ENCODE assay signal across 26 mouse cellular contexts in genomic region chr8:70410281-70410680, GRCm38 (mm10). TPM values are rescaled to one million over a fixed set of nuclear protein-coding genes. Genes with fewer than 3 reads are reported as not detected.
DNase-seq lines count a peak whose midpoint lies in the region; ATAC-seq and TF ChIP-seq lines count a peak whose summit lies in the region.
"Had no signal": no experiment of that assay in that cellular context is flagged by ENCODE, and none has a peak within 500 bp of the region (broad histone marks: within the 10 kb centered on the region; RNA-seq: fewer than 3 reads in every experiment).

No protein-coding gene starts in this region.

- 80% methylated on average over 5 of the region's 5 CpGs for WGBS in hindbrain, postnatal 0 days
- WGBS in hindbrain, embryonic 14.5 days, result 95% methylated on average over 5 of the region's 5 CpGs
- WGBS in neural tube, embryonic 14.5 days, result 97% methylated on average over 5 of the region's 5 CpGs
- 88% methylated on average over 5 of the region's 5 CpGs for WGBS in olfactory bulb, adult 2 months
- 93% methylated on average over 5 of the region's 5 CpGs for WGBS in forebrain, embryonic 10.5 days

- no peaks in the 10 kb centered on the region for H3K27me3 ChIP-seq in hindbrain, postnatal 0 days (ENCODE audit: insufficient read depth, low read length)
- no peaks in the 10 kb centered on the region for H3K27me3 ChIP-seq in hindbrain, embryonic 14.5 days (ENCODE audit: control insufficient read depth, insufficient read depth, low read length)
- H3K27me3 ChIP-seq in neural tube, embryonic 14.5 days (ENCODE audit: control insufficient read depth, insufficient read depth, low read length), result no peaks in the 10 kb centered on the region
- H3K27me3 ChIP-seq in forebrain, embryonic 10.5 days (ENCODE audit: poor library complexity, severe bottlenecking), result no peaks in the 10 kb centered on the region
- H3K27me3 ChIP-seq: embryonic facial prominence, embryonic 13.5 days; forebrain, embryonic 15.5 days; hindbrain, embryonic 15.5 days; midbrain, embryonic 13.5 days; neural tube, embryonic 12.5 days had no signal

- H3K36me3 ChIP-seq in hindbrain, postnatal 0 days (ENCODE audit: insufficient read depth, low read length), result no peaks in the 10 kb centered on the region
- H3K36me3 ChIP-seq in hindbrain, embryonic 14.5 days (replicated peaks; ENCODE audit: control insufficient read depth, insufficient read depth), result peaks cover 6% of the 10 kb centered on the region
- H3K36me3 ChIP-seq in neural tube, embryonic 14.5 days (ENCODE audit: control insufficient read depth, insufficient read depth, low read length), result peaks cover 6% of the 10 kb centered on the region; the same call in 1 of the 2 replicates
- peaks cover 12% of the 10 kb centered on the region for H3K36me3 ChIP-seq in forebrain, embryonic 10.5 days (replicated peaks)
- H3K36me3 ChIP-seq: forebrain, embryonic 15.5 days had no signal

- TF ChIP-seq POLR2A in olfactory bulb, adult 2 months (IDR thresholded peaks at IDR 0.05; ENCODE audit: insufficient read depth, low read depth, low read length), result no peak

- H3K9ac ChIP-seq in hindbrain, postnatal 0 days (replicated peaks; ENCODE audit: low read length), result no peak overlapping the region
- no peak overlapping the region for H3K9ac ChIP-seq in hindbrain, embryonic 14.5 days
- no peak overlapping the region for H3K9ac ChIP-seq in neural tube, embryonic 14.5 days (replicated peaks; ENCODE audit: low read depth, low read length)
- H3K9ac ChIP-seq: forebrain, embryonic 15.5 days; hindbrain, embryonic 15.5 days; liver, postnatal 0 days; midbrain, embryonic 13.5 days; neural tube, embryonic 12.5 days had no signal

- no peak overlapping the region for H3K4me3 ChIP-seq in hindbrain, postnatal 0 days (ENCODE audit: low read length)
- no peak overlapping the region for H3K4me3 ChIP-seq in hindbrain, embryonic 14.5 days (replicated peaks; ENCODE audit: low read length)
- H3K4me3 ChIP-seq in neural tube, embryonic 14.5 days (ENCODE audit: low read depth, low read length), result no peak overlapping the region
- H3K4me3 ChIP-seq in olfactory bulb, adult 2 months (ENCODE audit: insufficient read depth, low read depth, low read length), result no peak overlapping the region
- H3K4me3 ChIP-seq in forebrain, embryonic 10.5 days, result no peak overlapping the region
- H3K4me3 ChIP-seq: embryonic facial prominence, embryonic 13.5 days; forebrain, embryonic 15.5 days; heart, embryonic 10.5 days; hindbrain, embryonic 15.5 days; midbrain, embryonic 13.5 days; neural tube, embryonic 12.5 days had no signal

- 0 out of 2 replicates have a peak overlapping the region, but pooled peaks have one; percentile 5 for H3K27ac ChIP-seq in hindbrain, postnatal 0 days
- H3K27ac ChIP-seq in hindbrain, embryonic 14.5 days, result no peak overlapping the region
- H3K27ac ChIP-seq in neural tube, embryonic 14.5 days (ENCODE audit: low read depth, low read length), result 0 out of 2 replicates have a peak overlapping the region, but pooled peaks have one; percentile 10
- H3K27ac ChIP-seq in olfactory bulb, adult 2 months (ENCODE audit: insufficient read depth, low read depth, low read length), result 0 out of 2 replicates have a peak overlapping the region, but pooled peaks have one; percentile 12
- H3K27ac ChIP-seq in forebrain, embryonic 10.5 days, result no peak overlapping the region
- H3K27ac ChIP-seq: forebrain, embryonic 15.5 days; heart, embryonic 10.5 days had no signal

- no peak for DNase-seq in cerebellum, postnatal 4 days (ENCODE audit: low spot score in 2 of 2)
- DNase-seq in hindbrain, postnatal 0 days (ENCODE audit: low spot score), result no peak
- no peak for DNase-seq in hindbrain, embryonic 14.5 days (ENCODE audit: low spot score)
- DNase-seq in neural tube, embryonic 10.5 days (ENCODE audit: extremely low spot score, low spot score), result no peak
- no peak for DNase-seq in forebrain, embryonic 10.5 days (ENCODE audit: extremely low spot score, low spot score)
- DNase-seq: adrenal gland, postnatal 14 days; heart, postnatal 10 days; kidney, adult 9 months; kidney, postnatal 25 days; liver; liver, postnatal 0 days; lung, postnatal 14 days; thymus, adult 18-20 months; thymus, postnatal 36 days had no signal

- H3K4me2 ChIP-seq in hindbrain, postnatal 0 days (ENCODE audit: low read depth, low read length), result no peak overlapping the region
- H3K4me2 ChIP-seq in hindbrain, embryonic 14.5 days (replicated peaks), result no peak overlapping the region
- H3K4me2 ChIP-seq in neural tube, embryonic 14.5 days (ENCODE audit: low read depth, low read length), result no peak overlapping the region
- H3K4me2 ChIP-seq: embryonic facial prominence, embryonic 13.5 days; forebrain, embryonic 15.5 days; hindbrain, embryonic 15.5 days; midbrain, embryonic 13.5 days; neural tube, embryonic 12.5 days had no signal

- peaks cover 14% of the 10 kb centered on the region for H3K4me1 ChIP-seq in hindbrain, postnatal 0 days (ENCODE audit: insufficient read depth, low read length)
- peaks cover 20% of the 10 kb centered on the region for H3K4me1 ChIP-seq in hindbrain, embryonic 14.5 days (replicated peaks; ENCODE audit: control insufficient read depth, insufficient read depth, low read length)
- peaks cover 18% of the 10 kb centered on the region for H3K4me1 ChIP-seq in neural tube, embryonic 14.5 days (ENCODE audit: control insufficient read depth, insufficient read depth, low read length)
- peaks cover 27% of the 10 kb centered on the region for H3K4me1 ChIP-seq in olfactory bulb, adult 2 months (ENCODE audit: control insufficient read depth, insufficient read depth, low read length)
- peaks cover 44% of the 10 kb centered on the region for H3K4me1 ChIP-seq in forebrain, embryonic 10.5 days

- no peak for TF ChIP-seq CTCF in hindbrain, postnatal 0 days (IDR thresholded peaks at IDR 0.05; ENCODE audit: low read depth)
- no peak for TF ChIP-seq CTCF in olfactory bulb, adult 2 months (IDR thresholded peaks at IDR 0.05; ENCODE audit: insufficient read depth, low read depth, low read length)

- no peaks in the 10 kb centered on the region for H3K9me3 ChIP-seq in hindbrain, postnatal 0 days (ENCODE audit: low read length)
- H3K9me3 ChIP-seq in hindbrain, embryonic 14.5 days (ENCODE audit: control insufficient read depth, low read length), result no peaks in the 10 kb centered on the region
- no peaks in the 10 kb centered on the region for H3K9me3 ChIP-seq in neural tube, embryonic 14.5 days (ENCODE audit: control insufficient read depth, low read length)
- H3K9me3 ChIP-seq in forebrain, embryonic 10.5 days, result no peaks in the 10 kb centered on the region
- H3K9me3 ChIP-seq: embryonic facial prominence, embryonic 13.5 days; forebrain, embryonic 15.5 days; heart, embryonic 10.5 days; hindbrain, embryonic 15.5 days; midbrain, embryonic 13.5 days; neural tube, embryonic 12.5 days had no signal

- ATAC-seq in cerebellum, adult (ENCODE audit: insufficient number of reproducible peaks, low FRiP score, low TSS enrichment), result 0 out of 2 replicates have a peak, but pooled peaks have one; percentile 12
- ATAC-seq in hindbrain, postnatal 0 days, result no peak
- no peak for ATAC-seq in hindbrain, embryonic 14.5 days (ENCODE audit: low FRiP score)
- no peak for ATAC-seq in neural tube, embryonic 14.5 days (ENCODE audit: low read depth)
- ATAC-seq: activated CD4-positive, CD25-positive, alpha-beta regulatory T cell, adult 4 months; forebrain, embryonic 15.5 days; intestine, embryonic 16.5 days; liver, postnatal 0 days; midbrain, embryonic 13.5 days had no signal

RNA-seq across cellular contexts. Expression of gene Crtc1, which starts 29.1 kb away (rescaled TPM):
- 51.8 and 54.0 TPM in 2 replicates for total RNA-seq in hindbrain, postnatal 0 days (2014; rRNA removed)
- 31.5 and 39.3 TPM in 2 replicates for polyA plus RNA-seq in hindbrain, postnatal 0 days (2015; fragmentation: Nextera tagmentation; extraction: Ambion mirVana)
- polyA plus RNA-seq in hindbrain, embryonic 14.5 days (2014; fragmentation: Nextera tagmentation; extraction: Ambion mirVana), result 48.1 and 53.9 TPM in 2 replicates
- 48.2 and 55.9 TPM in 2 replicates for polyA plus RNA-seq in neural tube, embryonic 14.5 days (2014; fragmentation: Nextera tagmentation; extraction: Ambion mirVana)
- not detected in 2 replicates for polyA plus RNA-seq in olfactory bulb, adult 2 months (2012; ENCODE audit: insufficient read depth, insufficient read length, low replicate concordance, missing spikeins)
- polyA plus RNA-seq in forebrain, embryonic 10.5 days (2016; fragmentation: Nextera tagmentation; extraction: Ambion mirVana), result 14.8 and 16.4 TPM in 2 replicates

RNA-seq across cellular contexts. Expression of gene Comp, which starts 36.9 kb away (rescaled TPM):
- total RNA-seq in hindbrain, postnatal 0 days (2014; rRNA removed), result 0.21 and 0.29 TPM in 2 replicates
- polyA plus RNA-seq in hindbrain, postnatal 0 days (2015; fragmentation: Nextera tagmentation; extraction: Ambion mirVana), result 0.25 and 0.33 TPM in 2 replicates
- 0.10 and 0.27 TPM in 2 replicates for polyA plus RNA-seq in hindbrain, embryonic 14.5 days (2014; fragmentation: Nextera tagmentation; extraction: Ambion mirVana)
- polyA plus RNA-seq in neural tube, embryonic 14.5 days (2014; fragmentation: Nextera tagmentation; extraction: Ambion mirVana), result 0.20 and 0.41 TPM in 2 replicates
- polyA plus RNA-seq in olfactory bulb, adult 2 months (2012; ENCODE audit: insufficient read depth, insufficient read length, low replicate concordance, missing spikeins), result not detected in 2 replicates
- 0.19 and 0.38 TPM in 2 replicates for polyA plus RNA-seq in forebrain, embryonic 10.5 days (2016; fragmentation: Nextera tagmentation; extraction: Ambion mirVana)
- total RNA-seq: adrenal gland, postnatal 14 days; megakaryocyte, adult 5-6 weeks had no signal

RNA-seq across cellular contexts. Expression of gene Upf1, which starts 57.2 kb away (rescaled TPM):
- 40.4 and 48.4 TPM in 2 replicates for total RNA-seq in hindbrain, postnatal 0 days (2014; rRNA removed)
- polyA plus RNA-seq in hindbrain, postnatal 0 days (2015; fragmentation: Nextera tagmentation; extraction: Ambion mirVana), result 8.6 and 10.3 TPM in 2 replicates
- 17.3 and 17.9 TPM in 2 replicates for polyA plus RNA-seq in hindbrain, embryonic 14.5 days (2014; fragmentation: Nextera tagmentation; extraction: Ambion mirVana)
- 14.4 and 15.0 TPM in 2 replicates for polyA plus RNA-seq in neural tube, embryonic 14.5 days (2014; fragmentation: Nextera tagmentation; extraction: Ambion mirVana)
- not detected in 2 replicates for polyA plus RNA-seq in olfactory bulb, adult 2 months (2012; ENCODE audit: insufficient read depth, insufficient read length, low replicate concordance, missing spikeins)
- 14.5 and 16.3 TPM in 2 replicates for polyA plus RNA-seq in forebrain, embryonic 10.5 days (2016; fragmentation: Nextera tagmentation; extraction: Ambion mirVana)

Comparison
In these comparisons a context has a peak if more than half of its experiments do, and no peak if none do; other contexts are left out.
1. H3K27ac ChIP-seq: peak in hindbrain, postnatal 0 days (single experiment), neural tube, embryonic 14.5 days (single experiment) and olfactory bulb, adult 2 months (single experiment); none in hindbrain, embryonic 14.5 days (single experiment) and forebrain, embryonic 10.5 days (single experiment).